Mouse (Mus musculus): ENCODE data around the gene Ripply1. TPM values are rescaled to one million over a fixed set of nuclear protein-coding genes. Genes with fewer than 3 reads are reported as not detected.

The Ripply1 gene
- total and polyA plus RNA-seq, 2 experiments from 2014 or later: not detected

- no peak overlapping the region for H3K4me2 ChIP-seq (ENCODE audit: low read depth, low read length, poor library complexity, severe bottlenecking)
- TF ChIP-seq CTCF (IDR thresholded peaks at IDR 0.05): no peak
- no peaks in the 10 kb centered on the region; the same call in 1 of the 2 replicates for H3K27me3 ChIP-seq (ENCODE audit: insufficient read depth, low read length)
- H3K9ac ChIP-seq (replicated peaks; ENCODE audit: low read length, poor library complexity, severe bottlenecking): no peak overlapping the region
- H3K9me3 ChIP-seq (ENCODE audit: low read length): no peaks in the 10 kb centered on the region
- 95% methylated on average over 4 of the region's 4 CpGs for WGBS
- no peak overlapping the region for H3K27ac ChIP-seq (ENCODE audit: low read depth, low read length)
- DNase-seq (ENCODE audit: low spot score) (no peak), ATAC-seq (ENCODE audit: low FRiP score) (no peak)
- H3K4me1 ChIP-seq (ENCODE audit: insufficient read depth, low read length): no peaks in the 10 kb centered on the region
- no peaks in the 10 kb centered on the region for H3K36me3 ChIP-seq (ENCODE audit: insufficient read depth, low read length)
- H3K4me3 ChIP-seq (ENCODE audit: low read depth, low read length): no peak overlapping the region
Observed at GRCm38 (mm10) chrX:139805918-139806317, 23.8 kb upstream of the Ripply1 start.

- Histone ChIP-seq H3K9me3 (ENCODE audit: low read length) (no peaks in the 10 kb centered on the region), H3K36me3 (ENCODE audit: insufficient read depth, low read length) (no peaks in the 10 kb centered on the region), H3K4me1 (ENCODE audit: insufficient read depth, low read length) (no peaks in the 10 kb centered on the region), H3K27ac (ENCODE audit: low read depth, low read length) (no peak overlapping the region), H3K9ac (replicated peaks; ENCODE audit: low read length, poor library complexity, severe bottlenecking) (no peak overlapping the region), H3K4me2 (ENCODE audit: low read depth, low read length, poor library complexity, severe bottlenecking) (no peak overlapping the region), H3K27me3 (ENCODE audit: insufficient read depth, low read length) (no peaks in the 10 kb centered on the region; the same call in 1 of the 2 replicates), H3K4me3 (ENCODE audit: low read depth, low read length) (no peak overlapping the region)
- no peak for TF ChIP-seq CTCF (IDR thresholded peaks at IDR 0.05)
- DNase-seq (ENCODE audit: low spot score): no peak
- no peak for ATAC-seq (ENCODE audit: low FRiP score)
- 53% methylated on average over 2 of the region's 2 CpGs for WGBS
Observed at GRCm38 (mm10) chrX:139803028-139803427, 20.9 kb upstream of the Ripply1 start.

- no peak for ATAC-seq (ENCODE audit: low FRiP score)
- no peak for TF ChIP-seq CTCF (IDR thresholded peaks at IDR 0.05)
- 75% methylated on average over 8 of the region's 8 CpGs for WGBS
- Histone ChIP-seq H3K9me3 (ENCODE audit: low read length) (no peaks in the 10 kb centered on the region), H3K36me3 (ENCODE audit: insufficient read depth, low read length) (no peaks in the 10 kb centered on the region), H3K27ac (ENCODE audit: low read depth, low read length) (no peak within 1 kb of the TSS), H3K4me2 (ENCODE audit: low read depth, low read length, poor library complexity, severe bottlenecking) (no peak within 1 kb of the TSS), H3K27me3 (ENCODE audit: insufficient read depth, low read length) (no peaks in the 10 kb centered on the region), H3K9ac (replicated peaks; ENCODE audit: low read length, poor library complexity, severe bottlenecking) (no peak within 1 kb of the TSS), H3K4me1 (ENCODE audit: insufficient read depth, low read length) (no peaks in the 10 kb centered on the region), H3K4me3 (ENCODE audit: low read depth, low read length) (no peak within 1 kb of the TSS)
- DNase-seq (ENCODE audit: low spot score): no peak
Observed at GRCm38 (mm10) chrX:139800406-139800878, 18.3 kb upstream of the Ripply1 start, which contains the start of gene Cldn2. Gene Cldn2, plus strand, starts transcription at chrX:139800828.

GRCm38 (mm10) chrX:139799953-139800352 lies 17.8 kb upstream of the Ripply1 start:
- 68% methylated on average over 3 of the region's 3 CpGs for WGBS
- Histone ChIP-seq H3K27me3 (ENCODE audit: insufficient read depth, low read length) (no peaks in the 10 kb centered on the region), H3K4me2 (ENCODE audit: low read depth, low read length, poor library complexity, severe bottlenecking) (no peak overlapping the region), H3K9me3 (ENCODE audit: low read length) (no peaks in the 10 kb centered on the region), H3K4me3 (ENCODE audit: low read depth, low read length) (no peak overlapping the region), H3K4me1 (ENCODE audit: insufficient read depth, low read length) (no peaks in the 10 kb centered on the region), H3K9ac (replicated peaks; ENCODE audit: low read length, poor library complexity, severe bottlenecking) (no peak overlapping the region), H3K27ac (ENCODE audit: low read depth, low read length) (no peak overlapping the region), H3K36me3 (ENCODE audit: insufficient read depth, low read length) (no peaks in the 10 kb centered on the region)
- ATAC-seq (ENCODE audit: low FRiP score) (no peak), DNase-seq (ENCODE audit: low spot score) (no peak)
- TF ChIP-seq CTCF (IDR thresholded peaks at IDR 0.05): no peak

- H3K27me3 ChIP-seq (ENCODE audit: insufficient read depth, low read length): no peaks in the 10 kb centered on the region
- TF ChIP-seq CTCF (IDR thresholded peaks at IDR 0.05): no peak
- no peaks in the 10 kb centered on the region for H3K4me1 ChIP-seq (ENCODE audit: insufficient read depth, low read length)
- H3K9me3 ChIP-seq (ENCODE audit: low read length): no peaks in the 10 kb centered on the region
- WGBS: 62% methylated on average over 9 of the region's 9 CpGs
- no peak for ATAC-seq (ENCODE audit: low FRiP score)
- no peak overlapping the region for H3K4me3 ChIP-seq (ENCODE audit: low read depth, low read length)
- no peak overlapping the region for H3K27ac ChIP-seq (ENCODE audit: low read depth, low read length)
- H3K36me3 ChIP-seq (ENCODE audit: insufficient read depth, low read length): no peaks in the 10 kb centered on the region
- no peak overlapping the region for H3K9ac ChIP-seq (replicated peaks; ENCODE audit: low read length, poor library complexity, severe bottlenecking)
- H3K4me2 ChIP-seq (ENCODE audit: low read depth, low read length, poor library complexity, severe bottlenecking): no peak overlapping the region
- DNase-seq (ENCODE audit: low spot score): no peak
Observed at GRCm38 (mm10) chrX:139797875-139798274, 15.7 kb upstream of the Ripply1 start.

- no peak for ATAC-seq (ENCODE audit: low FRiP score)
- no peaks in the 10 kb centered on the region for H3K4me1 ChIP-seq (ENCODE audit: insufficient read depth, low read length)
- no peaks in the 10 kb centered on the region for H3K36me3 ChIP-seq (ENCODE audit: insufficient read depth, low read length)
- H3K9me3 ChIP-seq (ENCODE audit: low read length): no peaks in the 10 kb centered on the region
- H3K27ac ChIP-seq (ENCODE audit: low read depth, low read length): no peak overlapping the region
- no peak for DNase-seq (ENCODE audit: low spot score)
- 52% methylated on average over 6 of the region's 6 CpGs for WGBS
- H3K4me3 ChIP-seq (ENCODE audit: low read depth, low read length): no peak overlapping the region
- H3K27me3 ChIP-seq (ENCODE audit: insufficient read depth, low read length): no peaks in the 10 kb centered on the region
- no peak overlapping the region for H3K4me2 ChIP-seq (ENCODE audit: low read depth, low read length, poor library complexity, severe bottlenecking)
- H3K9ac ChIP-seq (replicated peaks; ENCODE audit: low read length, poor library complexity, severe bottlenecking): no peak overlapping the region
- no peak for TF ChIP-seq CTCF (IDR thresholded peaks at IDR 0.05)
Observed at GRCm38 (mm10) chrX:139796037-139796436, 13.9 kb upstream of the Ripply1 start.
